Mouse (Mus musculus): ENCODE results near the gene Nebl. TPM values are rescaled to one million over a fixed set of nuclear protein-coding genes. Genes with fewer than 3 reads are reported as not detected.

Gene Nebl
- polyA plus RNA-seq, 1 experiment = 6.5 TPM

- Histone ChIP-seq H3K27ac (ENCODE audit: insufficient read depth, low read length) (no peak overlapping the region), H3K36me3 (ENCODE audit: control insufficient read depth, insufficient read depth, low read length) (no peaks in the 10 kb centered on the region), H3K4me1 (ENCODE audit: control insufficient read depth, insufficient read depth, insufficient read length) (no peaks in the 10 kb centered on the region), H3K27me3 (ENCODE audit: control insufficient read depth, insufficient read depth, low read length) (no peaks in the 10 kb centered on the region), H3K4me3 (ENCODE audit: extremely low read depth, insufficient read depth, insufficient read length) (no peak overlapping the region)
- WGBS = 84% methylated on average over 4 of the region's 4 CpGs
- no peak for DNase-seq (ENCODE audit: low read depth in 1 of 2, low spot score in 2 of 2)
- TF ChIP-seq CTCF (IDR thresholded peaks at IDR 0.05; ENCODE audit: extremely low read depth, insufficient read depth, insufficient read length, insufficient replicate concordance) = no peak
- TF ChIP-seq POLR2A (IDR thresholded peaks at IDR 0.05; ENCODE audit: low read depth, low read length) = no peak
Observed at GRCm38 (mm10) chr2:17599860-17600259, 131.4 kb downstream of the Nebl start.

- no peaks in the 10 kb centered on the region for H3K27me3 ChIP-seq (ENCODE audit: control insufficient read depth, insufficient read depth, low read length)
- H3K4me1 ChIP-seq (ENCODE audit: control insufficient read depth, insufficient read depth, insufficient read length) = no peaks in the 10 kb centered on the region
- TF ChIP-seq POLR2A (IDR thresholded peaks at IDR 0.05; ENCODE audit: low read depth, low read length) (no peak), CTCF (IDR thresholded peaks at IDR 0.05; ENCODE audit: extremely low read depth, insufficient read depth, insufficient read length, insufficient replicate concordance) (no peak)
- H3K36me3 ChIP-seq (ENCODE audit: control insufficient read depth, insufficient read depth, low read length) = no peaks in the 10 kb centered on the region
- WGBS = 17% methylated on average over 2 of the region's 2 CpGs
- no peak for DNase-seq (ENCODE audit: low read depth in 1 of 2, low spot score in 2 of 2)
- no peak overlapping the region for H3K4me3 ChIP-seq (ENCODE audit: extremely low read depth, insufficient read depth, insufficient read length)
- no peak overlapping the region for H3K27ac ChIP-seq (ENCODE audit: insufficient read depth, low read length)
Observed at GRCm38 (mm10) chr2:17597932-17598331, 133.3 kb downstream of the Nebl start.

- H3K36me3 ChIP-seq (ENCODE audit: control insufficient read depth, insufficient read depth, low read length) = no peaks in the 10 kb centered on the region
- WGBS = 65% methylated on average over 3 of the region's 3 CpGs
- H3K27ac ChIP-seq (ENCODE audit: insufficient read depth, low read length) = no peak overlapping the region
- DNase-seq (ENCODE audit: low read depth in 1 of 2, low spot score in 2 of 2) = no peak
- no peak for TF ChIP-seq POLR2A (IDR thresholded peaks at IDR 0.05; ENCODE audit: low read depth, low read length)
- TF ChIP-seq CTCF (IDR thresholded peaks at IDR 0.05; ENCODE audit: extremely low read depth, insufficient read depth, insufficient read length, insufficient replicate concordance) = no peak
- H3K4me3 ChIP-seq (ENCODE audit: extremely low read depth, insufficient read depth, insufficient read length) = no peak overlapping the region
- no peaks in the 10 kb centered on the region for H3K4me1 ChIP-seq (ENCODE audit: control insufficient read depth, insufficient read depth, insufficient read length)
- no peaks in the 10 kb centered on the region for H3K27me3 ChIP-seq (ENCODE audit: control insufficient read depth, insufficient read depth, low read length)
Observed at GRCm38 (mm10) chr2:17589669-17590068, 141.6 kb downstream of the Nebl start.

GRCm38 (mm10) chr2:17585329-17585992, 145.8 kb downstream of the Nebl start:
- Histone ChIP-seq H3K36me3 (ENCODE audit: control insufficient read depth, insufficient read depth, low read length) (no peaks in the 10 kb centered on the region), H3K4me3 (ENCODE audit: extremely low read depth, insufficient read depth, insufficient read length) (no peak overlapping the region), H3K27ac (ENCODE audit: insufficient read depth, low read length) (no peak overlapping the region), H3K4me1 (ENCODE audit: control insufficient read depth, insufficient read depth, insufficient read length) (no peaks in the 10 kb centered on the region), H3K27me3 (ENCODE audit: control insufficient read depth, insufficient read depth, low read length) (no peaks in the 10 kb centered on the region)
- TF ChIP-seq CTCF (IDR thresholded peaks at IDR 0.05; ENCODE audit: extremely low read depth, insufficient read depth, insufficient read length, insufficient replicate concordance) (no peak), POLR2A (IDR thresholded peaks at IDR 0.05; ENCODE audit: low read depth, low read length) (no peak)
- 89% methylated on average over 6 of the region's 6 CpGs for WGBS
- no peak for DNase-seq (ENCODE audit: low read depth in 1 of 2, low spot score in 2 of 2)

DNA sequence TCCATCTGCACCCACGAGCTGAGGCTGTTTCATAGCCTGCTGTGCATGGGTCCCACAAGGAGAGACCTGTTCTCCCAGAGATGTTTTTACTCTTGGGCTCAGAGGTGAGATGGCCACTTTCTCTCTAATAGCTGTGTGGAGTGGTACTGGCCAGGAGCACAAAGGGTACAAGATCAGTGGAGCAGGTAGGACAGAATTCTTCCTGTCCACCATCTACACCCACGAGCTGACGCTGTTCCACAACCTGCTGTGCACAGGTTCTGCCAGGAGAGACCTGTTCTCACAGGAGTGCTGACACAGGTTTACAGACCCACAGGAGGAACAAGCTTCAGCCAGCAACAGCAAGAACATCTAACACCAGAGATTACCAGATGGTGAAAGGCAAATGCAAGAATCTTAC, 155.6 kb downstream of the Nebl start:
- no peaks in the 10 kb centered on the region for H3K27me3 ChIP-seq (ENCODE audit: control insufficient read depth, insufficient read depth, low read length)
- no peak overlapping the region for H3K4me3 ChIP-seq (ENCODE audit: extremely low read depth, insufficient read depth, insufficient read length)
- WGBS = 81% methylated on average over 3 of the region's 3 CpGs
- H3K27ac ChIP-seq (ENCODE audit: insufficient read depth, low read length) = no peak overlapping the region
- H3K36me3 ChIP-seq (ENCODE audit: control insufficient read depth, insufficient read depth, low read length) = no peaks in the 10 kb centered on the region
- TF ChIP-seq CTCF (IDR thresholded peaks at IDR 0.05; ENCODE audit: extremely low read depth, insufficient read depth, insufficient read length, insufficient replicate concordance) (no peak), POLR2A (IDR thresholded peaks at IDR 0.05; ENCODE audit: low read depth, low read length) (no peak)
- no peaks in the 10 kb centered on the region for H3K4me1 ChIP-seq (ENCODE audit: control insufficient read depth, insufficient read depth, insufficient read length)
- no peak for DNase-seq (ENCODE audit: low read depth in 1 of 2, low spot score in 2 of 2)

DNA sequence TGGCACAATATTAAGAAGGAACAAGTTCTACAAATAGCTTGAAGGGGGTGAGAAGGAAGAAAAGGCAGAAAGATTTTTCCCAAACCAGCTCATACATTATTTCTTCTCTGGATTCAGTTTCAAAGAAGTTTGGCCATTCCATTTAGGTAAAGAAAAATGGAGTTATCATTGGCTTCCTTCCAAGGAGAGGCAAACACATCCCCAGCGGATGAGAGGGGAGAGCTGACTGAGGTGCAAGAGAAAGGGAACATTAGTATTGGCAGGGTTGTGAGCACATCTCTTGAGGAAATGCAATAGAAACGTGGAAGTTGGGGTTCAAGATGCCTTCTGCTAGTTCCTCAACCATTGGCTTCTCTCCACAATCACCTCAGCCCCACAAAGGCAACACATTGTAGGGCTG, 159.5 kb downstream of the Nebl start:
- H3K4me1 ChIP-seq (ENCODE audit: control insufficient read depth, insufficient read depth, insufficient read length) = no peaks in the 10 kb centered on the region
- TF ChIP-seq CTCF (IDR thresholded peaks at IDR 0.05; ENCODE audit: extremely low read depth, insufficient read depth, insufficient read length, insufficient replicate concordance) = no peak
- no peak for TF ChIP-seq POLR2A (IDR thresholded peaks at IDR 0.05; ENCODE audit: low read depth, low read length)
- no peaks in the 10 kb centered on the region for H3K27me3 ChIP-seq (ENCODE audit: control insufficient read depth, insufficient read depth, low read length)
- no peak for DNase-seq (ENCODE audit: low read depth in 1 of 2, low spot score in 2 of 2)
- H3K36me3 ChIP-seq (ENCODE audit: control insufficient read depth, insufficient read depth, low read length) = no peaks in the 10 kb centered on the region
- no peak overlapping the region for H3K4me3 ChIP-seq (ENCODE audit: extremely low read depth, insufficient read depth, insufficient read length)
- H3K27ac ChIP-seq (ENCODE audit: insufficient read depth, low read length) = no peak overlapping the region
- WGBS = 52% methylated on average over 2 of the region's 2 CpGs

DNA sequence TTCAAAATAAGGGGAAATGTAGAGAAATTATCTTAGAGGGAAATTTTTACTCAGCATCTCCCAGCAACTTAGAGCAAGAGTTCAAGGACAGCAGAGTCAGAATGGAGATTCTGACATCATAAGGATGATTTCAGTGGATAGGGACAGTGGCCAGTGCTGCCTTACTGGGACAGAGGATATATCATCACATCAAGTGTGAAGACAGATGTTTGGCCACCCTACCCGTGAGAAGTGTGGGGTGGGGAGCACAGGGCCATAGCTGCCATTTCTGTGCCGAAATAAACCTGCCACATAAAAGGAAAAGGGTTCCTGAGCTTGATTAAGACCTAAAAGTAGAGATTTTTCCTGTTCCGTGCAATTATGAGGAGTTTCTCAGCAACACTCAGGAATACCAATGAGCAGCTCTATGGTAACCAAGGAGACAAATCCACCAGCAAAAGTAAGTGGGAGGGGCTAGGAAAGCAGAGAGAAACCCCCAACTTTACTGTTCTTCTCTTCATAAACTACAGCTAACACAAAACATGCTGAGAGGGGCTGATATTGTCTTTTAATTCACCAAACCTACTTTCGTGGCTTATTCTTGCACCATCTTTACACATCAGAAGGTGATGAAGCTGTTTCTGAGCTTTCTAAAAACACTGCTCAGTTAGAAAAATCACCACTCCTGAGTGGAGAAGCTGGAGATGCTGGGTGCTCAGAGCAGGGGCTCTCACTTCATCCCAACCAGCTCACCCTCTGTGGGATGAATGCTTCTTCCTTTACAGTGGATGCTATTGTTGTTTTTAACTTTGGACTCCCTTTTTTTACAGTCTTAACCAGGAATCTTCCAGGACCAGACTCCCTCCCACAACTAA, 172.1 kb downstream of the Nebl start:
- Histone ChIP-seq H3K27me3 (ENCODE audit: control insufficient read depth, insufficient read depth, low read length) (no peaks in the 10 kb centered on the region), H3K4me3 (ENCODE audit: extremely low read depth, insufficient read depth, insufficient read length) (no peak overlapping the region), H3K27ac (ENCODE audit: insufficient read depth, low read length) (no peak overlapping the region), H3K4me1 (ENCODE audit: control insufficient read depth, insufficient read depth, insufficient read length) (no peaks in the 10 kb centered on the region), H3K36me3 (ENCODE audit: control insufficient read depth, insufficient read depth, low read length) (no peaks in the 10 kb centered on the region)
- no peak for DNase-seq (ENCODE audit: low read depth in 1 of 2, low spot score in 2 of 2)
- 81% methylated on average over 4 of the region's 4 CpGs for WGBS
- TF ChIP-seq CTCF (IDR thresholded peaks at IDR 0.05; ENCODE audit: extremely low read depth, insufficient read depth, insufficient read length, insufficient replicate concordance) (no peak), POLR2A (IDR thresholded peaks at IDR 0.05; ENCODE audit: low read depth, low read length) (no peak)

All from spleen, adult 2 months (tissue).